Mouse (Mus musculus) liver, embryonic 11.5 days (tissue): ENCODE data around the gene Fat3. TPM values are rescaled to one million over a fixed set of nuclear protein-coding genes. Genes with fewer than 3 reads are reported as not detected.

Experiments
- ATAC-seq: fragments of 200-750 bp; cut with Nextera tagmentation; replicated peaks from 2 replicates; pipeline ENCODE4 v1.8.0; 2017; ENCODE audit warnings: moderate number of reproducible peaks, mild to moderate bottlenecking, moderate TSS enrichment, moderate library complexity; ENCODE audit not compliant: low FRiP score
- DNase-seq: peaks from one replicate; pipeline ENCODE4 v3.0.0-alpha.2; 2017; ENCODE audit warnings: low spot score
- H3K27ac ChIP-seq: fragments of 300-500 bp; sonication (generic); 2 replicates; pipeline ENCODE4 v1.5.1; 2014; ENCODE audit warnings: mild to moderate bottlenecking, low read depth, low read length, control low read depth
- H3K27me3 ChIP-seq: fragments of 300-500 bp; sonication (generic); replicated peaks from 2 replicates; pipeline ENCODE4 v1.6.1; 2014; ENCODE audit warnings: low read length, mixed read lengths; ENCODE audit not compliant: control insufficient read depth, insufficient read depth
- H3K36me3 ChIP-seq: fragments of 300-500 bp; sonication (generic); 2 replicates; pipeline ENCODE4 v1.6.1; 2014; ENCODE audit warnings: mild to moderate bottlenecking, low read length, moderate library complexity, mixed read lengths; ENCODE audit not compliant: control insufficient read depth, insufficient read depth
- H3K4me1 ChIP-seq: fragments of 300-500 bp; sonication (generic); replicated peaks from 2 replicates; pipeline ENCODE4 v1.6.1; 2014; ENCODE audit warnings: low read length, mixed read lengths; ENCODE audit not compliant: control insufficient read depth, insufficient read depth
- H3K4me2 ChIP-seq: fragments of 300-500 bp; sonication (generic); 2 replicates; pipeline ENCODE4 v1.6.1; 2014; ENCODE audit warnings: mild to moderate bottlenecking, control low read depth, moderate library complexity
- H3K4me3 ChIP-seq: fragments of 300-500 bp; sonication (generic); 2 replicates; pipeline ENCODE4 v1.5.1; 2014; ENCODE audit warnings: low read depth, low read length, control low read depth
- H3K9ac ChIP-seq: fragments of 300-500 bp; sonication (generic); 2 replicates; pipeline ENCODE4 v1.6.1; 2014; ENCODE audit warnings: low read depth, low read length, control low read depth
- H3K9me3 ChIP-seq: fragments of 300-500 bp; sonication (generic); 2 replicates; pipeline ENCODE4 v1.6.1; 2016; ENCODE audit warnings: low read length, inconsistent platforms, mixed read lengths; ENCODE audit not compliant: control insufficient read depth
- WGBS: fragments of 180-500 bp; shearing (Covaris S2); extraction: QIAGEN DNeasy Blood & Tissue Kit; methylation state at CpG from one replicate; pipeline ENCODE4 v1.1.7; 2014; 5-methylcytosine and 5-hydroxymethylcytosine counted together
- polyA plus RNA-seq: library from polyadenylated mRNA; unstranded; fragments of >200 nt; fragmentation: Nextera tagmentation; extraction: Ambion mirVana; gene quantifications from 2 replicates; pipeline ENCODE4 v1.2.1, GENCODE M21; 2014

The Fat3 gene
- polyA plus RNA-seq, 1 experiment from 2014 or later: 1.5 TPM

- H3K4me3 ChIP-seq: no peak overlapping the region
- 52% methylated on average over 3 of the region's 4 CpGs for WGBS
- H3K9ac ChIP-seq: no peak overlapping the region
- H3K27me3 ChIP-seq: no peaks in the 10 kb centered on the region
- H3K36me3 ChIP-seq: no peaks in the 10 kb centered on the region
- H3K4me1 ChIP-seq: no peaks in the 10 kb centered on the region
- DNase-seq (no peak), ATAC-seq (no peak)
- H3K4me2 ChIP-seq: no peak overlapping the region
- H3K9me3 ChIP-seq: no peaks in the 10 kb centered on the region
- no peak overlapping the region for H3K27ac ChIP-seq
These were observed 148.5 kb downstream of the Fat3 start for GRCm38 (mm10) chr9:16352486-16353048.

- 70% methylated on average over 11 of the region's 11 CpGs for WGBS
- H3K9me3 ChIP-seq: no peaks in the 10 kb centered on the region
- no peak for DNase-seq
- no peak for ATAC-seq
- no peak overlapping the region for H3K4me3 ChIP-seq
- no peaks in the 10 kb centered on the region for H3K27me3 ChIP-seq
- H3K9ac ChIP-seq: no peak overlapping the region
- no peak overlapping the region for H3K4me2 ChIP-seq
- no peaks in the 10 kb centered on the region for H3K36me3 ChIP-seq
- no peaks in the 10 kb centered on the region for H3K4me1 ChIP-seq
- H3K27ac ChIP-seq: no peak overlapping the region
These were observed 155.9 kb downstream of the Fat3 start for GRCm38 (mm10) chr9:16344902-16345855.

- no peaks in the 10 kb centered on the region for H3K27me3 ChIP-seq
- H3K9ac ChIP-seq: no peak overlapping the region
- no peaks in the 10 kb centered on the region for H3K9me3 ChIP-seq
- no peaks in the 10 kb centered on the region for H3K36me3 ChIP-seq
- H3K4me1 ChIP-seq: no peaks in the 10 kb centered on the region
- no peak for ATAC-seq
- DNase-seq: no peak
- no peak overlapping the region for H3K4me2 ChIP-seq
- H3K27ac ChIP-seq: no peak overlapping the region
- H3K4me3 ChIP-seq: no peak overlapping the region
- WGBS: 67% methylated on average over 2 of the region's 2 CpGs
These were observed 157.9 kb downstream of the Fat3 start for GRCm38 (mm10) chr9:16343191-16343590.

GRCm38 (mm10) chr9:16342577-16342976 lies 158.5 kb downstream of the Fat3 start:
- Histone ChIP-seq H3K4me1 (no peaks in the 10 kb centered on the region), H3K4me2 (no peak overlapping the region), H3K9me3 (no peaks in the 10 kb centered on the region), H3K36me3 (no peaks in the 10 kb centered on the region), H3K27me3 (no peaks in the 10 kb centered on the region), H3K9ac (no peak overlapping the region), H3K27ac (no peak overlapping the region), H3K4me3 (no peak overlapping the region)
- WGBS: 51% methylated on average over 8 of the region's 8 CpGs
- ATAC-seq (peak; percentile 85), DNase-seq (no peak)

GRCm38 (mm10) chr9:16330290-16330984 lies 170.6 kb downstream of the Fat3 start:
- DNase-seq (no peak), ATAC-seq (no peak)
- Histone ChIP-seq H3K9ac (no peak overlapping the region), H3K9me3 (no peaks in the 10 kb centered on the region), H3K27me3 (no peaks in the 10 kb centered on the region), H3K4me3 (no peak overlapping the region), H3K4me1 (no peaks in the 10 kb centered on the region), H3K4me2 (no peak overlapping the region), H3K27ac (no peak overlapping the region), H3K36me3 (no peaks in the 10 kb centered on the region)
- 50% methylated on average over 3 of the region's 3 CpGs for WGBS

- no peaks in the 10 kb centered on the region for H3K4me1 ChIP-seq
- no peak overlapping the region for H3K9ac ChIP-seq
- DNase-seq: no peak
- 81% methylated on average over 1 of the region's 1 CpGs for WGBS
- no peaks in the 10 kb centered on the region for H3K9me3 ChIP-seq
- no peak overlapping the region for H3K4me3 ChIP-seq
- no peaks in the 10 kb centered on the region for H3K27me3 ChIP-seq
- no peak for ATAC-seq
- H3K36me3 ChIP-seq: no peaks in the 10 kb centered on the region
- no peak overlapping the region for H3K4me2 ChIP-seq
- no peak overlapping the region for H3K27ac ChIP-seq
These were observed 182.1 kb downstream of the Fat3 start for GRCm38 (mm10) chr9:16318957-16319356.

GRCm38 (mm10) chr9:16312599-16313197 lies 188.4 kb downstream of the Fat3 start:
- Histone ChIP-seq H3K36me3 (no peaks in the 10 kb centered on the region), H3K27me3 (no peaks in the 10 kb centered on the region), H3K4me3 (no peak overlapping the region), H3K27ac (no peak overlapping the region), H3K9me3 (no peaks in the 10 kb centered on the region), H3K4me2 (no peak overlapping the region), H3K9ac (no peak overlapping the region), H3K4me1 (no peaks in the 10 kb centered on the region)
- ATAC-seq (no peak), DNase-seq (no peak)
- WGBS: 34% methylated on average over 4 of the region's 4 CpGs
